Mouse (Mus musculus) ES-E14 (cell line): ENCODE measurements around the gene Armcx4.

Experiments
- CHD2 ChIP-seq: IDR thresholded peaks from 2 replicates; pipeline ENCODE4 v1.6.1; 2014; ENCODE audit warnings: mild to moderate bottlenecking, low read depth, low read length, inconsistent platforms
- HCFC1 ChIP-seq: IDR thresholded peaks from 2 replicates; pipeline ENCODE4 v1.6.1; 2012; ENCODE audit warnings: low read length, inconsistent platforms, borderline replicate concordance; ENCODE audit not compliant: insufficient read depth
- ZC3H11A ChIP-seq: IDR thresholded peaks from 2 replicates; pipeline ENCODE4 v1.6.1; 2012; ENCODE audit warnings: low read depth, mild to moderate bottlenecking, inconsistent platforms, low read length, borderline replicate concordance
- ZNF384 ChIP-seq: IDR thresholded peaks from 2 replicates; pipeline ENCODE4 v1.6.1; 2012; ENCODE audit warnings: low read depth, low read length, inconsistent platforms

GRCm38 (mm10) chrX:134691540-134691935, 5.2 kb downstream of the Armcx4 start:
- TF ChIP-seq CHD2: no peak
- no peak for TF ChIP-seq ZC3H11A
- TF ChIP-seq ZNF384: no peak
- no peak for TF ChIP-seq HCFC1
